Mouse (Mus musculus): ENCODE data around the gene Gas1. TPM values are rescaled to one million over a fixed set of nuclear protein-coding genes. Genes with fewer than 3 reads are reported as not detected.

The Gas1 gene
- polyA plus RNA-seq, 1 experiment from 2014 or later, result 62.4 TPM

DNA sequence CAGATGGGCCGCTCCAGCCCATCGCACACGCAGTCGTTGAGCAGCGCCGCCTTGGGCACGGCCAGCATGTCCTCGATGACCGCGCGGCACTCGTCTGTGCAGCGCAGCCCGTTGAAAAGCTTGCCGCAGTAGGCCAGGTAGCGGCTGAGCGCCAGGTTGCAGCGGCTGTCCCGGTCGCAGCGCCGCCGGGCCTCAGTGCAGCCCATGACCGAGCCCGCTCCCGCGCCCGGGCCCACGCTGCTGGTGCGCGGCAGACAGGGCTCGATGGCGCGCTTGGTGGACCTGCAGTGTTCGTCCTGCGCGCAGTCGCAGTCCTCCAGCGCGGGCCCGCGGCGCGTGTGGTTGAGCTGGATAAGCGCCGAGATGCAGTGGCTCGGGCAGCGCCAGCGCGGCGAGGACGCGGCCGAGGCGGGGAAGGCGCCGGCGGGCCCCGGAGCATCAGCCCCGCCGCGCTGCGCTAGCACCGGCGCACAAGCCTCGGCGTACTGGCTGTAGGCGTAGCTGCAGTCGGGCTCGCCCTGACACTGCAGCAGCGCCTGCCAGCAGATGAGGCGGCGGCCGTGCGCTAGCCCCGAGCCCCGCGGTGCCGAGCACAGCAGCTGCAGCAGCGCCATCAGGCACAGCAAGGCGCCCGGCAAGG is 909 bp downstream of the Gas1 start:
- Histone ChIP-seq H3K4me1 (replicated peaks; ENCODE audit: control insufficient read depth, insufficient read depth) (no peaks in the 10 kb centered on the region), H3K9me3 (ENCODE audit: control insufficient read depth, low read length) (no peaks in the 10 kb centered on the region), H3K9ac (ENCODE audit: low read length) (peak overlapping the region; percentile 94), H3K27ac (replicated peaks) (peak overlapping the region; percentile 98), H3K4me3 (ENCODE audit: low read depth, low read length) (peak overlapping the region; percentile 73), H3K4me2 (replicated peaks; ENCODE audit: low read depth) (peak overlapping the region; percentile 83), H3K27me3 (ENCODE audit: control insufficient read depth, insufficient read depth, low read length) (no peaks in the 10 kb centered on the region; the same call in 1 of the 2 replicates), H3K36me3 (ENCODE audit: control insufficient read depth, insufficient read depth, low read length) (no peaks in the 10 kb centered on the region)
- DNase-seq (ENCODE audit: low spot score) (peak; percentile 52), ATAC-seq (ENCODE audit: low FRiP score, low TSS enrichment) (peak; percentile 13; the same call in 1 of the 2 replicates)
- WGBS, result under 1% methylated on average over 68 of the region's 82 CpGs
- TF ChIP-seq CTCF (IDR thresholded peaks at IDR 0.05; ENCODE audit: low read depth) (no peak), EP300 (optimal IDR thresholded peaks at IDR 0.05) (no peak)

DNA sequence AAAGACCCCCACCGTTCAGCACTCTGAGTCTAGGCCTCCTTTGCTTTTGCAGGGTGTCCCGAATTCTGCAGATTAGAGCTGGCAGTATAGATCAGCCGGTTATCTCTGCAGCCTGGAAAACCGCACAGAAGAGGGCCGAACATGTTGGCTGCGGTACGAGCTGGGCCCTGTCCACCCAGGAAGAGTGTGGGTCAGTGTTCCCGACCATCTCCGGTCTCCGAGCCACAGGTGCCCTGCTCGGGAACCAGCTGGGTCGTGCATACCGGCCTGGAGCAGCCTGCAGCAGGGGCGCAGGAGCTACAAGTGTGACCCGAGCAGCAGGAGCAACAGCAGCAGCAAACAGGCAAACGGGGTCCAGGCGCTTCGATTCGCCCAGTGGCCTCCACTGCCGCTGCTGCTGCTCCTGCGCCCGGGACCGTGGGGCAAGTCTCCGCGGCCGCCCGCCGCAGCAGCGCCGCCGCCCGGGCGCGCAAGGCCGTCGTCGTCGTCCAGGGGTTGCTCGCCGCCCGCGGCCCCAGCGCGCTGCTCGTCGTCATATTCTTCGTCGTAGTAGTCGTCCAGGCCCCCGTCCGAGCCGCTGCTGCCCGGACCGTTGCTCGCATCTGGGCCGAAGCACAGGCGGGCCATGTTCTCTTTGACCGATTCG is 1.6 kb downstream of the Gas1 start:
- peak overlapping the region; percentile 94 for H3K9ac ChIP-seq (ENCODE audit: low read length)
- peak overlapping the region; percentile 83 for H3K4me2 ChIP-seq (replicated peaks; ENCODE audit: low read depth)
- H3K9me3 ChIP-seq (ENCODE audit: control insufficient read depth, low read length), result no peaks in the 10 kb centered on the region
- under 1% methylated on average over 59 of the region's 59 CpGs for WGBS
- no peaks in the 10 kb centered on the region for H3K36me3 ChIP-seq (ENCODE audit: control insufficient read depth, insufficient read depth, low read length)
- peak overlapping the region; percentile 73 for H3K4me3 ChIP-seq (ENCODE audit: low read depth, low read length)
- no peak for TF ChIP-seq EP300 (optimal IDR thresholded peaks at IDR 0.05)
- no peak for TF ChIP-seq CTCF (IDR thresholded peaks at IDR 0.05; ENCODE audit: low read depth)
- no peaks in the 10 kb centered on the region; the same call in 1 of the 2 replicates for H3K27me3 ChIP-seq (ENCODE audit: control insufficient read depth, insufficient read depth, low read length)
- no peak for DNase-seq (ENCODE audit: low spot score)
- H3K27ac ChIP-seq (replicated peaks), result peak overlapping the region; percentile 98
- no peak for ATAC-seq (ENCODE audit: low FRiP score, low TSS enrichment)
- H3K4me1 ChIP-seq (replicated peaks; ENCODE audit: control insufficient read depth, insufficient read depth), result no peaks in the 10 kb centered on the region

DNA sequence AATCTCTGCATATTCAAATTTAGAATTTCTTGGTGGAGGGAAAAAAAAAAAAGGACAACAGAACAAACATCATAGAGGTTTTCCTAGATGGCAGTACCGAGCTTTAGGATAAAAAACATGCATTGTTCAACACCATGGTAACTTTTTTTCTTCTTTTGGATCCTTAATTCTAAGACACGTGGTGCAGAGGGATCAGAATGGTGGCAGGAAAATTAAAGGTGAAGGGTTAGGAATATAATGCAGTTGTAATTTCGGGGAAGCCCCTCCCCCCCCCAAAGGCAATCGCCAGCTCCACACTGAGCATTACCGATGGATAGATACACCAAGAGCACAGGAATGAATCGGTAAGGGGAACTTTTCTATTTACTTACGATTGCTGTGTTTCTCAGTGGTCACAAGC is 2.2 kb downstream of the Gas1 start:
- Histone ChIP-seq H3K4me3 (ENCODE audit: low read depth, low read length) (peak overlapping the region; percentile 73), H3K4me1 (replicated peaks; ENCODE audit: control insufficient read depth, insufficient read depth) (no peaks in the 10 kb centered on the region), H3K27me3 (ENCODE audit: control insufficient read depth, insufficient read depth, low read length) (no peaks in the 10 kb centered on the region; the same call in 1 of the 2 replicates), H3K9ac (ENCODE audit: low read length) (peak overlapping the region; percentile 94), H3K4me2 (replicated peaks; ENCODE audit: low read depth) (peak overlapping the region; percentile 83), H3K36me3 (ENCODE audit: control insufficient read depth, insufficient read depth, low read length) (no peaks in the 10 kb centered on the region), H3K27ac (replicated peaks) (peak overlapping the region; percentile 98), H3K9me3 (ENCODE audit: control insufficient read depth, low read length) (no peaks in the 10 kb centered on the region)
- WGBS, result 3% methylated on average over 7 of the region's 7 CpGs
- TF ChIP-seq CTCF (IDR thresholded peaks at IDR 0.05; ENCODE audit: low read depth) (peak; percentile 26), EP300 (optimal IDR thresholded peaks at IDR 0.05) (no peak)
- no peak for ATAC-seq (ENCODE audit: low FRiP score, low TSS enrichment)
- no peak for DNase-seq (ENCODE audit: low spot score)

DNA sequence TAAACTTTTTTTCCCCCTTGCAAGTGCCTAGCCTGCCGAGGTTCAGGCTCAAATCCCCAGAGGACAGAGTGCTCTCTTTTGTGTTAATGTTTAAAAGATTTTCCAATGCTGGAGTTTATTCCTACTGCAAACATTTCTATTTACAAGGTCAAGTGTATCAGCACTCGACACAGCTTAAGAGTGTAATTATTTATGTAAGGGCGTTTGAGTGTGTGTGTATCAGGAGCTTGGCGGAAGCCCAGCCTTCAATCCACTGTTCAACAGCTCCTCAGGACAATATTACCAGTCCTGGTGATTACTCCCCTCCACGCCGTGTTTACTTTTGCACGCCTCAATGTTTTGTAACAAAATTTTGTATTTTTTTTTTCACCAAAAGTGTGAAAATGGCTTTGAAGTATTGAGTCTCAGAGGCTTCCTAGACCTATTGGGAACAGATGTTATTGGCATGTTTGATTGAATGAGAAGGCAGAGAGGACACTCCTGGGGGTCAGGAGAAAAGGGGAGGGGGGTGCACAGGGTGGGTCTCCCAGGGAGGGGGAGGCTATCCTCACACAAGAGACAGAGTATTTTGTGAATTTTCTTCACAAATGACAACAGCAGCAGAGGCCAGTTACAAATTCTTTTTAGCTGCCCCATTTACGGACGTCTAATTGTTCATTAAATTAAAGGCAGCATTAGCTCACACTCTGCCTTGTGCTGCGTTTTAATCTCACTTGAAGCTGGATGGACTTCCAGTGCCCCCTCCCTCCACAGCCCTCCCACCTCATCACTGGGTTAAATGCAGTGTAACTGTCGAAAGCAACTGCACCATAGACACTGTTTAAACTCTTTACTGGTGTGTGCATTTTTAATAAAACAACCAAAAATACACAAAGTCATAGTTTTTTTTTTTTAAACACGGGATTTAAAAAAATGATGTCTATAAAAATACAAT is 3.3 kb downstream of the Gas1 start:
- no peak for DNase-seq (ENCODE audit: low spot score)
- Histone ChIP-seq H3K9ac (ENCODE audit: low read length) (no peak overlapping the region), H3K4me3 (ENCODE audit: low read depth, low read length) (peak overlapping the region; percentile 73), H3K36me3 (ENCODE audit: control insufficient read depth, insufficient read depth, low read length) (no peaks in the 10 kb centered on the region), H3K27me3 (ENCODE audit: control insufficient read depth, insufficient read depth, low read length) (no peaks in the 10 kb centered on the region; the same call in 1 of the 2 replicates), H3K9me3 (ENCODE audit: control insufficient read depth, low read length) (no peaks in the 10 kb centered on the region), H3K27ac (replicated peaks) (no peak overlapping the region; the same call in 1 of the 2 replicates), H3K4me2 (replicated peaks; ENCODE audit: low read depth) (peak overlapping the region; percentile 83), H3K4me1 (replicated peaks; ENCODE audit: control insufficient read depth, insufficient read depth) (no peaks in the 10 kb centered on the region)
- no peak for ATAC-seq (ENCODE audit: low FRiP score, low TSS enrichment)
- 10% methylated on average over 12 of the region's 12 CpGs for WGBS
- TF ChIP-seq EP300 (optimal IDR thresholded peaks at IDR 0.05) (no peak), CTCF (IDR thresholded peaks at IDR 0.05; ENCODE audit: low read depth) (no peak)

GRCm38 (mm10) chr13:60173186-60173585 is 4.0 kb downstream of the Gas1 start:
- no peaks in the 10 kb centered on the region for H3K9me3 ChIP-seq (ENCODE audit: control insufficient read depth, low read length)
- WGBS, result 5% methylated on average over 3 of the region's 3 CpGs
- no peaks in the 10 kb centered on the region; the same call in 1 of the 2 replicates for H3K27me3 ChIP-seq (ENCODE audit: control insufficient read depth, insufficient read depth, low read length)
- H3K36me3 ChIP-seq (ENCODE audit: control insufficient read depth, insufficient read depth, low read length), result no peaks in the 10 kb centered on the region
- H3K4me1 ChIP-seq (replicated peaks; ENCODE audit: control insufficient read depth, insufficient read depth), result no peaks in the 10 kb centered on the region
- TF ChIP-seq EP300 (optimal IDR thresholded peaks at IDR 0.05) (no peak), CTCF (IDR thresholded peaks at IDR 0.05; ENCODE audit: low read depth) (no peak)
- no peak for DNase-seq (ENCODE audit: low spot score)
- no peak overlapping the region for H3K9ac ChIP-seq (ENCODE audit: low read length)
- no peak overlapping the region; the same call in 1 of the 2 replicates for H3K27ac ChIP-seq (replicated peaks)
- no peak overlapping the region for H3K4me3 ChIP-seq (ENCODE audit: low read depth, low read length)
- 0 out of 2 replicates have a peak overlapping the region, but pooled peaks have one; percentile 83 for H3K4me2 ChIP-seq (replicated peaks; ENCODE audit: low read depth)
- ATAC-seq (ENCODE audit: low FRiP score, low TSS enrichment), result no peak

Measured in stomach, postnatal 0 days (tissue).